Mouse (Mus musculus) lung, adult 2 months (tissue): ENCODE measurements around the gene Dtd1.

Source experiments
- CTCF ChIP-seq: fragments of 200-500 bp; IDR thresholded peaks from 2 replicates; pipeline ENCODE4 v1.5.1; 2011; ENCODE audit warnings: mild to moderate bottlenecking, low read length, control low read depth; ENCODE audit not compliant: insufficient read depth
- POLR2A ChIP-seq: fragments of 200-500 bp; IDR thresholded peaks from 2 replicates; pipeline ENCODE4 v1.6.1; 2011; ENCODE audit warnings: low read depth, mild to moderate bottlenecking, control low read depth, low read length, borderline replicate concordance; ENCODE audit errors: extremely low read depth

GRCm38 (mm10) chr2:144709285-144709684, 109.6 kb downstream of the Dtd1 start:
- TF ChIP-seq CTCF (no peak), POLR2A (no peak)
